Mouse (Mus musculus) hindbrain, embryonic 13.5 days (tissue): ENCODE data around the gene Dcps. TPM values are rescaled to one million over a fixed set of nuclear protein-coding genes. Genes with fewer than 3 reads are reported as not detected.

Source experiments
- ATAC-seq: fragments of 200-750 bp; cut with Nextera tagmentation; 2 replicates; pipeline ENCODE4 v1.8.0; 2017; ENCODE audit warnings: moderate TSS enrichment; ENCODE audit not compliant: low FRiP score
- H3K27ac ChIP-seq: fragments of 300-500 bp; sonication (generic); 2 replicates; pipeline ENCODE4 v1.5.1; 2015; ENCODE audit warnings: inconsistent platforms, mild to moderate bottlenecking, moderate library complexity
- H3K27me3 ChIP-seq: fragments of 300-500 bp; sonication (generic); 2 replicates; pipeline ENCODE4 v1.6.1; 2015; ENCODE audit warnings: mild to moderate bottlenecking, inconsistent platforms
- H3K36me3 ChIP-seq: fragments of 300-500 bp; sonication (generic); 2 replicates; pipeline ENCODE4 v1.6.1; 2015; ENCODE audit warnings: mild to moderate bottlenecking, inconsistent platforms
- H3K4me1 ChIP-seq: fragments of 300-500 bp; sonication (generic); replicated peaks from 2 replicates; pipeline ENCODE4 v1.6.1; 2015; ENCODE audit warnings: inconsistent platforms
- H3K4me2 ChIP-seq: fragments of 300-500 bp; sonication (generic); 2 replicates; pipeline ENCODE4 v1.6.1; 2015; ENCODE audit warnings: inconsistent platforms, mild to moderate bottlenecking, moderate library complexity
- H3K4me3 ChIP-seq: fragments of 300-500 bp; sonication (generic); 2 replicates; pipeline ENCODE4 v1.5.1; 2015; ENCODE audit warnings: mild to moderate bottlenecking, inconsistent platforms
- H3K9ac ChIP-seq: fragments of 300-500 bp; sonication (generic); 2 replicates; pipeline ENCODE4 v1.6.1; 2015; ENCODE audit warnings: mild to moderate bottlenecking, inconsistent platforms
- H3K9me3 ChIP-seq: fragments of 300-500 bp; sonication (generic); 2 replicates; pipeline ENCODE4 v1.6.1; 2016; ENCODE audit warnings: inconsistent platforms
- WGBS: fragments of 180-500 bp; shearing (Covaris S2); methylation state at CpG from one replicate; pipeline ENCODE4 v1.1.7; 2015; 5-methylcytosine and 5-hydroxymethylcytosine counted together
- polyA plus RNA-seq: library from polyadenylated mRNA; unstranded; fragments of >200 nt; fragmentation: Nextera tagmentation; extraction: Ambion mirVana; gene quantifications from 2 replicates; pipeline ENCODE4 v1.2.1, GENCODE M21; 2015

Gene Dcps
- polyA plus RNA-seq, 1 experiment from 2014 or later: 80.1 TPM

DNA sequence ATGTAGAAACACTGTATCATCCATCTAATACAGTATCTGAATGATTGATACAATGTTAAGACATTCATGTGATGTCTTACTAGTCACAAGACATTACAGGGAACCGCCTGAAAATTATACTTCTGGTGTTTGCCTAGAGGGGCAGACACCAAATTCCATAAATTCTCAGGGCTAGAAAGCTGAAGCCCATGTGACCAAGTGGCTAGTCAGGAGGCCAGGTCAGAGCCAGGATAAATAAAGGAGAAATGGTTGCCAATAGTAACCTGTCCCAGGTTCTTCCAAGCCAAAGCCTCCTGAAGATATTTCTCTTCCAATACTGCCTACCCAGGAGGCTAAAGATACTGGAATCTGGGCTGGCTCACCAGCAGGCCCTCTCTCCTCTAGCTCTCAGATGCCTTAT lies 80.1 kb downstream of the Dcps start:
- no peak overlapping the region for H3K27ac ChIP-seq
- H3K36me3 ChIP-seq: no peaks in the 10 kb centered on the region
- no peaks in the 10 kb centered on the region for H3K9me3 ChIP-seq
- no peak for ATAC-seq
- H3K4me3 ChIP-seq: no peak overlapping the region
- no peak overlapping the region for H3K9ac ChIP-seq
- WGBS: 94% methylated on average over 1 of the region's 1 CpGs
- H3K4me1 ChIP-seq: no peaks in the 10 kb centered on the region
- no peaks in the 10 kb centered on the region for H3K27me3 ChIP-seq
- H3K4me2 ChIP-seq: no peak overlapping the region

DNA sequence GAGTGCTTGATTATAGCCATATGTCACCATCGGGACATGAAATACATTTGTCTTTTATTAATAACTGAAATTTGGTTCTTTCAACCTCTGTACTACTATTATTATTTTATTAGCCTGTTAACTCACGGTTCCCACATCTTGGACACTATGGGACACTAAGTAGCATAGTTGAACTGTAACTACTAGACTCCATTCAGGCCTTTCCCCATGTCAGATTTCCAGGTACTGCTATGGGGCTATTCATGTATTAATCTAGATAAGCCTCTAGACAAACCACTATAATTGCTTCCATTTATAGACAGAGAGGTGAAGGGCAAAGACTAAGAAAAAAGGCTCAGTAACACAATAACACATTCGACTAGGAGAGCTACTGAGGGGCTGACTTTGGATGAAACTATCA lies 82.5 kb downstream of the Dcps start:
- WGBS: 91% methylated on average over 3 of the region's 3 CpGs

GRCm38 (mm10) chr9:35092904-35093303 lies 83.0 kb downstream of the Dcps start:
- Histone ChIP-seq H3K27me3 (no peaks in the 10 kb centered on the region), H3K36me3 (no peaks in the 10 kb centered on the region), H3K9ac (no peak overlapping the region), H3K9me3 (no peaks in the 10 kb centered on the region), H3K27ac (no peak overlapping the region), H3K4me1 (no peaks in the 10 kb centered on the region), H3K4me2 (no peak overlapping the region), H3K4me3 (no peak overlapping the region)
- 88% methylated on average over 2 of the region's 2 CpGs for WGBS
- ATAC-seq: no peak

More for the DNA sequence above, 82.5 kb downstream of the Dcps start:
- Histone ChIP-seq H3K4me3 (no peak overlapping the region), H3K4me1 (no peaks in the 10 kb centered on the region), H3K27ac (no peak overlapping the region), H3K9ac (no peak overlapping the region), H3K36me3 (no peaks in the 10 kb centered on the region), H3K9me3 (no peaks in the 10 kb centered on the region), H3K4me2 (no peak overlapping the region), H3K27me3 (no peaks in the 10 kb centered on the region)
- ATAC-seq: no peak

Other genes starting within 250 kb of the Dcps start
- gene St3gal4, start 56.8 kb downstream of the Dcps start, polyA plus RNA-seq: 9.8 and 11.1 TPM in 2 replicates
- gene Srpr, start 24.1 kb upstream of the Dcps start, polyA plus RNA-seq: 67.9 and 70.4 TPM in 2 replicates
- gene Tirap, start 24.2 kb upstream of the Dcps start, polyA plus RNA-seq: 6.4 and 7.4 TPM in 2 replicates
- gene Foxred1, start 35.0 kb upstream of the Dcps start, polyA plus RNA-seq: 46.8 and 52.4 TPM in 2 replicates
- gene Fam118b, start 91.7 kb upstream of the Dcps start, polyA plus RNA-seq: 67.4 and 75.3 TPM in 2 replicates
- 18.7 and 19.9 TPM in 2 replicates for gene Rpusd4, start 91.8 kb upstream of the Dcps start, polyA plus RNA-seq
- gene Cdon, start 245.1 kb upstream of the Dcps start, polyA plus RNA-seq: 5.0 and 7.9 TPM in 2 replicates